Mouse (Mus musculus) layer of hippocampus, adult 9-11 months (tissue): ENCODE data around the gene Prkn.

Source experiments
- DNase-seq: peaks from one replicate; pipeline ENCODE4 v3.0.0; 2022

Gene Prkn

DNA sequence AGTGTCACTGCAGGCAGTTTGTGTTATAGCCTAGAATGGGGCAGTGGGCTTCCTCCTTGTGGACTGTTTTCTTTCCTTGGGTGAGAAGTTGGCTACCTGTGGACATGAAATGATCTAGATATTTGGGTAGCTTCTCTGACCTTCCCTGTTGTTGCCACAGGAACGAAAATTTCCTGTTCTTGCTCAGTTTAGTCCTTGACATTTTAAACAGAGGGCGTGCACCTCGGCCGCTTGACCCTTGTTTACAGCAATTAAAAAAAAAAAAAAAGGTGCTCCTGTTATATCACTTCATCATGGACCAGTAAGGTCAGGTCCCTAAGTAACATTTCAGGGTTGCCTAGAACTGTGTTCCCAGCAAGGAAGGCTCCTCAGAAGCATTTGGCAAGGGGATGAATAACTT is 927.1 kb downstream of the Prkn start:
- DNase-seq = no peak

DNA sequence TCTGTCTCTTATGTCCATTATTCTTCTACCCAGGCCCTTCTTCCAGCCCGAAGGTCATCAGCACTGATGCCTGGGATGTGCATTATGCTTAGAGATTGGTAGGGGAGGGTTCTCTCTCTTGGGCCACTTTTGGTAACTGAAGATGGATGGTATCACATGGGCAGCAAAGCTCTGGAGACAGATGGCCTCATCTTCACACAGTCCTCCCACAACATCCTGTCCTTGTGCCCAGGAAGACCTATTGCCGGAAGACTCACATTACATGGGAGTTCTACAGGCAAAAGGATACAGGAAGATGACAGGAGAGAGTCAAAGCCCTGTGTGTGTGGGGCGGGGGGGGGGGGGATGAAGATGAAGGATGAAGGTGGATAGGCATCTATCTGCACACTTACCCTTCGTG is 928.2 kb downstream of the Prkn start:
- no peak for DNase-seq

DNA sequence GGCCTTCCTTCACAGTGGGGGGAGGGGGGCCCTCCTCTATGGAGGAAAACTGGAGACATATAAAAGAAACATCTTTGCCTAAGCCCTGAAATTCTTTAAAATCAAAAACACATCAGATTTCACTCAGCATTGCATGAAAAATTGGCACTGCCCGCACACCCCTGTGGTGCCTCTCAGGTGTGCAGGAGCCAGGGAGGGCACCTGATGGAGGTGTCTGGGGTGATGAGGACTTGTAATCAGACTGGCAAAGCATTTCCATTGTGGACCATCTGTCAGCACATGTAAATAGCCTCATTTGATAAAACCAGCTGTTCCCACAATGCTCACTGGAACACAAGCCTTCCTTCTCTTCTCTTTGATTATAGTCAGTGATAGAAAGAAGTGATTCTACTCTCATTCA is 928.8 kb downstream of the Prkn start:
- no peak for DNase-seq

DNA sequence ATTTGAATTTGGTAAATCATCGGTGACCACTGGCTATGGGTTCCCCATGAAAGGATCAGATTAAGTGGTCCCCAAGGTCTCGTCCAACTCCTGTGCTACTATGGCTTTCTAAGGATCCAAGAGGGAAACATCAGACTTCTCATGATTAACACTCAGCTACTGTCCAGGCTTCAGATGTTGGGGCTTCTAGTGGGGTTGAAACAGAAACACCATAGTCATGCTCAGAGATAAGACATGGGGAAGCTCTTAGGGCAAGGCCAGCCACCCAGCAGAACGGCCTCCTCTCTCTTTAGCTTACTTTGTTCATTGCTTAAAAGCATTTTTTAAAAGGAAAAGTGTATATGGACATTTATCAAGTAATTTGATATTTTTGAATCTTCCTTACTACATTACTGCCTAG is 929.3 kb downstream of the Prkn start:
- no peak for DNase-seq

DNA sequence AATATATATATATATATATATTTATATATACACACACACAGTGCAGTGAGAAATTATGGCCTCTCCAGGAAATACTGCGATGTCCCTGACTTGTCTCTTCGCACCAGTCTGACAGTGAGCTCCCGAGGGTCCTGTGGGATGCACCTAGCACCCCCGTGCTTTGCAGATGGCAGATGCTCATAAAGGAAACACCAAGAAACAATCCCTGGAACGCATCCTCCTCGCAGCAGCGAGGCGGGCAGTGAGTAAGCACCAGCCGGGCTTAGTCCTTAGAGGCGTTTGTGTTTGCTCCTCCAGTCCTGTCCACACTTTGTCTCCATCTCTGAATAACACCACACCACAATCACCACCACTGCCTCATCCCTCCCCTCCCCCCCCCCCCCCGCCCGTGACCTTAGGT is 939.4 kb downstream of the Prkn start:
- DNase-seq = no peak

DNA sequence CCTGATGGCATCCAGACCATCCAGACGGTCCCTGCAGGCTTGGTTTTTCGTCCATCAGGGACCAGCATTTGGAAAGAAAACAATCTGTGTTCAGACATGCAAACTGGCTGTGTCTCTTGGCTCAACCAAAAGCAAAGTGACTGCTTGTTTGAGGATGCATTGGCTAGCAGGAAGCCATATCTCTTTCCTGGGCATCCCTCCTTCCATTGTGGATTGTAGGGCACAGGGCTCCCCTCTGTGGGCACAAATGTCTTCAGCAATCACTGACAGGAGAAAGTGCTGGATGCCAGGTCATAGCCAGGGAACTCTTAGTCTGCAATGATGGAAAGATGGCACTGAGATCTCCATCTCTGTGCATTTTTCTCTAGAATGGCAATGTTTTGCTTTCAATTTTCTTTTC is 939.8 kb downstream of the Prkn start:
- DNase-seq = no peak

DNA sequence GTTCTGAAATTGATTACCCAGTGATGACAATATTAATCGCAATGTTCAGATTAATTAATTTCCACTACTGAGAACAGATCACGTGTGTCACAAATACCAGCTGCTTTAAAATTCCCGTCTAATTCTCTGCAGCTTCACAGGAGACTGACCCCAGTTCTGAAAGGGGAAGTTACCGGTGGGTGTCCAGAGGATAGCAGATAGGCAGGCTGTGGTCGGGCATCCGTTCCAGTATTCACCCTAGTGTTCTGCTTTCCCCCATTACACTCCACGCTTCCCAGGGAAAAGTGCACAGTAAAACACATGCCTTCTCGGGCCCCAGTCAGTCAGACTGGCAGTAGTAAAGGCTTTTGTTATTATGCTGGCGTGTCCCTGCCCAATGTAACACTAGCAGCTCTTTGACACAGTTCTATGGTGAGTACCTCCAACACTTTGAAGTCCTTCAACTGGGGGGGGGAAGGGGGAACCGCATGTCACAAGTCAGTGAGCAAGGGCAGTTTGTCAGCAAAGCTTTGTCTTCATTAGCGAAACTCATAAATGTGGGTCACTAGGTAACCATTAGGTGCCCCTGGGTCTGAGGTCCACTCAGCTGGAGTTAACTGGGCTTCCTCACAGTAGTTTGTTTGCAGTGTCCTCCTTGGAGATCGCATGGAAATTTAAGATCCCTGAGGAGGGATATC is 940.8 kb downstream of the Prkn start:
- no peak for DNase-seq

DNA sequence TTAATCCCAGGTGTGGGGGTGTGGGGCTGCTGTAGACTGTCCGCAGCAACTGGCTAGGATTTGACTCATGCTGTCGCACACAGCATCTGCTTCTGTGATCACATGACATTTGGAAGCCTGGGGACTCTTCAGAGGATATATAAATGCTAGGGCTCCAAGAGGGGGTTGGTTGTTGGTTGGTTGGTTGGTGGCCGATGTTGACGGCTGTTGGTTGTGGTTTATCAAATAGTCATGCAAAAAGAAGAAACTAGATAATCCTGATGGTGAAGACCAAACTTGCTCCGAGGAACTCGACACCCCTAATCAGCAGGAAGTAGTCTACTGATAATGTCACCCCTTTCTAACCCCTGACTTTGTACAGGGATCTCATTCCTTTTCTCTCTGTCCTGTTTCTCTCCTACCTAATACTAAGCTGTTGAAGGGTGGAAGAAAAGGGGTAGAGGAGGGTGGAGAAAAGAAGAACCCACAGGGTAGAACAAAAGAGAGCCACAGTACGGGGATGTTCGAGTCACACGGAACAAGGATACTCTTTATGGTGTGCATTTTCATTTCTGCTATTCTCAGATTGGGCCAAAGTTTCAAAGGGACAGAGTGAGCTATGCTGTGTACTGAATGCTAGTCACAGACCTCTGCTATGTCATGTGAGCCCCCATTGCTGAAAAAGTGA is 948.2 kb downstream of the Prkn start:
- DNase-seq = no peak

DNA sequence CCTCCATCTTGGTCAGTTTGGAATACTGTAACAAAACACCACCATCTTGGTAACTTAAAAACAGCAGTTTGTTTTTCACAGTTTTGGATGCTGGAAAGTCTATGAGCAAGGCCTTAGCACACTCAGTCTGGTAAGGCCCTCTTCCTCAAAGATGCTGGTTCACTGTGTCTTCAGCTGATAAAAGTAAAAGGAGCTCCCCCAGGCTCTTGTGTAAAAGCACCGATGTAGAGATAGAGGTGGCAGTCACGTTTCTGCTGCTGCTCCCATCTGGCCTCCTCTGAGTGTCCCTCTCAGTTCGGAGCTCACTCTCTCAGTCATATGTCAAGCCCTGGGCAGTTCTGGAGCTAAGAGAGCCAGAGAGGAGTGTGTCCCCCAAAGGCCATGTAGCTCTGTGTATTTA is 955.8 kb downstream of the Prkn start:
- no peak for DNase-seq

DNA sequence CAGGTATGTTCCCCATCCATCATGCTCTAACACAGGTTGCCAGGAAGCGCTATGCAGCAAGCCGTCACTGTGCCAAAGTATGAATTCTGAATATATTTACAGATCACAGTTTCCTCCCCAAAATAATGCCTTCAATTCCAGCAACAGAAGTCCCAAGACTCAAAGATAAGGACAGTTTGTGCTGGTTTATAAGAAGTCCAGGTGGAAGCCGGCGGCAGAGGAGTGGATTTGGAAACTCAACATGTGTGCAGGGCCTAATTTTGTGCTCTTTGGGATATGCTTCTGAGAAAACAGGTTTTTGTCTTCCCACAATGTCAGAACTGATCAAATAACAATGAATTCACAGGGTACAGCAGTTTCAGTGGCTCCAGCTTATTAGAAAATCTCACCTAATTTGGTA is 961.0 kb downstream of the Prkn start:
- DNase-seq = peak; percentile 68

DNA sequence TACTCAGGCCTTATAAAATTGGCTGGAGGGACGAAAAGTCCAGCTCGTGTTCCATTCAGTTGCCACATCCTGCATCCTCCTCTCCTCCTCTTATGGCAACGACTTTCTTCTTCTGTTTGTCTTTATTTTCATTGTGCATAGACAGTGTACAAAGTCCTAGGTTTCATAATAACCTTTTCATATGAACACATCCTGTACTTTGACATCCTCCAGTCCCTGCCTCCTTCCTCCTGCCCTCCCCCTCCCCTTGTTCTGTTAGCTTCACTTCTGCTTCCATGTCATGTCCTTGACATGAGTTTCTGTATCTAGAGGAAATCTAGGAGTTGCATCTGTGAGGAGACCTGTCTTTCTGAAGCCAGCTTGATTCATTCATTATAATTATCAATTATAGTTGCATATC is 967.1 kb downstream of the Prkn start:
- no peak for DNase-seq

DNA sequence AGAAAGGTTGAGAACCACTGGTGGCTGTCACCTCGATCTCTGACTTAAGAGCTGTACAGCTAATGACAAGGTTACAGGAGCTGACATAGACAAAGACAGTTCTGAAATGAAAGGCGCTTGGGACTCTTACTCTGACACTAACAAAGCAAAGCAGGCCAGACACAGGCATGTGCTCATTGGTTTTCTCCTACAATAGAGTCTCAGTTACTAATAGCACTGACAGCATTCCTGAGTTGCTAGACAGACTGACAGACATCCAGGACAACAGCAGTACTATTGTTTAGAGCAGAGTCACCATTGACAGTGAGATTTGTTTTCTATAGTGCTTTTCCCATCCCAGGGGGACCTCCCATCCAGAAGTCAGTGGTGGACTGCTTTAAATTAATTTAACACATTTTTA is 977.7 kb downstream of the Prkn start:
- no peak for DNase-seq

DNA sequence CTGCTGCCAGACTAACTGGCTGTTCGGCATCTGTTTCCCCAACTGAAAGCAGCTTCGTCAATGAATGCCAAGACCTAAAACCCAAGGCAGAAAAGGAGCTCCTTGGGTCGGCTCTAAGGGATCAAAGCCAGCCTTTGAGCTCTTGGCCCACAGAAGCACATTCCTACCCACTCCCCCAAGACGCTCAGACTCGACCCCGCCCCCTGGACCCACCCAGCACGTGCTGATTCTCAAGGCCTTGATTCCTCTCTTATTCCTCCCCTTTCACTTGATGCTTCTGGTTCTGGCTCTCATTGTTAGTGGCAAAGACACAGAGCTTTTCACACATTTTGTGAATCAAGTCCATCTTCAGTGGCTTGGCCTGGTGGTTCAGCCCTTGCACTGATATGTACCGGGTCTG is 979.3 kb downstream of the Prkn start:
- DNase-seq = no peak

DNA sequence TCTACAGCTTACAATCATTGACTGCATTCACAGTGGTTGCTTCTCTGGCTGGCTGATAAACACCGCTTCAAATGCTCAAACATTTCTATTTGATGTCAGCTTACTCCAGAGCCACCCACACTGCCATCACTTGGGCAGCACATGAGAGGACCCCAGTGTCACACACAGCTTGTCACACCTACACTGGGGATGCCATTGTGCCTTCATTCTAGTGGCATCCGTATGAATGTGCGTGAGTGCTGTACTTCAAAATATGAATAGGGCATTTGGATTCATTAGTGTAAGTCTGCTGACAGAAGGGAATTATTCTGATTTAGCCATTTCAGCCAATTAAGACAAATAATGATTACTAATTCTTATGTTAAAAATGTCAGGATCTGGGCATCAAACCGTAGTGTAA is 980.6 kb downstream of the Prkn start:
- peak; percentile 21 for DNase-seq

DNA sequence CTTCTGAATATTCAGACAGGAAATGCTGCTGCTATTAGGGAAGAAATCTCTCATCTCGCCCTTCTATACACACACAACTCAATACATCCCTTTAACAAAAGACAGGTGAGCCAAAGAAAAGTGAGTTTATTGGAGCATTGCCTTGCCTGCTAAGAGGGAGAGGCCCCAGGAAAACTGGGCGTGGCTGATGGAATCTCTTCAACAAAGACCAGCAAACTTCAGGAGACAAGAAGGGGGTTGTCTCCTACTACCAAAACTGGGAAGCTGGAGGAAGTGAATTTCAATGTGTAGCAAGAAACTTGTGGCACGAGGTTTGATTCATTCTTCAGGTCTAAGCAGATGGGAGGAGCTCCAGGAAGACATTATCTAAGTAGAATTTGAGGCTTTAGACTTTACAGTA is 989.3 kb downstream of the Prkn start:
- DNase-seq = no peak

DNA sequence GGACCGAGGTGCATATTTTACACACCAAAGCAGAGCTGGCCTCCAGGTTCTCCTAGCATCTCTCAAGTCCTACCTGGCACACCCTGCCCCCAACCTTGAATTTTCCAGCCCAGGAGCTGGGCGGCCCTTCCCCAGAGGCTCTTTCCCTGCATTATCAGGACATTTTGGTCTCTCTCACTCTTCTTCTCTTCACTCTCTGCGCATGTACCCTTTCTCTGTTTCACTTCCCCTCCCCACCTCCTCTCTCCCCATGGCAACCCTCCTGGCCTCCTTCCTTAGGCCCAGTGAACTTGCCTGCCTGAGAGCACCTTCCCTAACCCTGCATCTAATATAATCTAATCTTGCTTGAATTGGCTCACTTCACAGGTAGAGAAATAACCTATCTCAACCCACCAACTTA is 996.9 kb downstream of the Prkn start:
- no peak for DNase-seq

DNA sequence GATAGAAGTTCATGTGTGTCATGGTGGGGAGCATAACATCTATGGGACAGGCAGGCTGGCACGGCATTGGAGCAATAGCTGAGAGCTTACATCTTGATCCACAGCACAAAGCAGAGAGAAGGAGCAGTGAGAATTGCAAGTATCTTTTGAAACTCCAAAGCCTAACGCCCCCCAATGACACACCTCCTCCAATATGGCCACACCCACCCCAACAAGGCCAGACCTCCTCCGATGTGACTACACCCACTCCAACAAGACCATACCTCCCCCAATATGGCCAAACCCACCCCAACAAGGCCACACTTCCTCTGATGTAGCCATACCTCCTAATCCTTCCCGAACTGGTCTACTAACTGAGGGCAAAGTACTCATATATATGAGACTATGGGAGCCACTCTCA is 1004.3 kb downstream of the Prkn start:
- no peak for DNase-seq

DNA sequence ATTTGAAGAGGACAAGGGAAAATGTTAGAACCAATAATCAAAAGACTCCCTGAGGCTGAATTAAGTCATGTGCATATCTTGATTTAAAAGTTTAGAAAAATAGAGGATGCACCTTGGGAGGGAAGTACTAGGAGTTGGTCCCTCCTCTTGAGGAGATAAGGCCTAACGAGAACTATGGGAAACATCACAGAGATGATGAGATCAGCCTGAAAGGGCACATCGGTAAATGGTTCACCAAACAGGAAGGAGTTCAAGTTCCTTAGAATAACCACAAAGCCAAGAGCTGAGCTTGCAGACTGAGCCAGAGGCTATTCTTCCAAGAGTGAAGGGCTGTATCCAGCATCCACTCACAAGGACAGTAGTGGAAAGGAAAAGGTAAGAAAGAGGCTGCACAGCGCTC is 1004.8 kb downstream of the Prkn start:
- DNase-seq = no peak

DNA sequence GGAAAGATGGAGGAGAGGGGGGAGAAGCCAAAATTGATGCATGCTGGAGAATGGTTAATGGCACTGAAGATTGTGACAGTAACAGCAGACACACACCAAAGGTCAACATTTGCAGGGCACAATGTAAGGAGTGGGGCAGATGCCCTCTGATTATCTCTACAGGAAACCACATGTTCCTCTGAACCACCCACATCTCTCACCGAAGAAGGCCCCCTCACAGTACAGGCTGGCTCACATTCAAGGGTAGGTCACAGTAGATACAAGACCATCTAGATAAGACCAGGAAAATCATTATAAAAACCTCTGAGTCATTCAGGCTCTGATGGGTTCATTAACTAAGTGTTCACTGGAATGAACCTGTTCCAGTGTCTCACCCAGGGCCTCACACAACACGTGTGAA is 1005.3 kb downstream of the Prkn start:
- DNase-seq = no peak

DNA sequence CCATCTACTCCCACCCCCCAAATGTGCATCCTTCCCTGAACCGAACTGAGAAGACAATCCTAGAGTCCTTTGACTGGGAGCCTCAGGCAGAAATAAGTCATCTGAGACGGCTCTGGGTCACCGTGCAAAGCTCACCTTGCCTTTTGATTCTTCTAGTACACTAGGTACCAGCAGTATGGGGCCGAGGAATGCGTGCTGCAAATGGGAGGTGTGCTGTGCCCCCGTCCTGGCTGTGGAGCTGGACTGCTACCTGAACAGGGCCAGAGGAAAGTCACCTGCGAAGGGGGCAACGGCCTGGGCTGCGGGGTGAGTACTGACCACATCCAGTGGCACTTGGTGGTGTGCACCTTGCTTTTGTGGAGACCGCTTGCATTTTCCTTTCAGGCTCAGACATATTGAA is 1014.4 kb downstream of the Prkn start:
- DNase-seq = no peak

DNA sequence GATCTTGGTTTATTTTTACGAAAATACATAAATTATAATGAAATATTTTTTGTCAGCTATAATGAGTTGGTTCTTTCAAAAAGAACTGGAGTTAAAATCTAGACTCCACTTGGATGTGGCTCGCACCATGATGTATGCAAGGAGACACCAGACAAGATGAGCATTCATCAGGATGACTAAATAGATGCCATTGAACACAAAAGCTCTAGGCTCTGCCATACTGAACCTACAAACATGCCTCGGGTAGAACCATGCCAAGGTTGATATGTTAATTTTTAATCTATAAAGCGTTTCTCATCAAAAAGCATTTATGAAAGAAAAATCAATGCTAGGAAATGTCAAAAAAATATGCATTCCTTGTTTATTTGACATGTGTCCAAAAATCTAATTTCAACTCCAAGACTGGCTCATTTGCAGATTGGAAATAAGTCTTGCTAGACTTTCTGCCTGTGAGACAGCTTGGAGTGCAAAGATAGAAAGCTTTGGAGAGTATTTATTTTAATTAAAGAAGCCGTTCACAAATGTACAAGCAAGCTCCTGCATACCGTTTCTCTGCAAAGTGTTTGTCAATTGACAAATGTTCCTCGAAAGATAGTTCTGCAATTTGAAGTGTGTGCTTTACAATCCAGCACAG is 1018.7 kb downstream of the Prkn start:
- no peak for DNase-seq

DNA sequence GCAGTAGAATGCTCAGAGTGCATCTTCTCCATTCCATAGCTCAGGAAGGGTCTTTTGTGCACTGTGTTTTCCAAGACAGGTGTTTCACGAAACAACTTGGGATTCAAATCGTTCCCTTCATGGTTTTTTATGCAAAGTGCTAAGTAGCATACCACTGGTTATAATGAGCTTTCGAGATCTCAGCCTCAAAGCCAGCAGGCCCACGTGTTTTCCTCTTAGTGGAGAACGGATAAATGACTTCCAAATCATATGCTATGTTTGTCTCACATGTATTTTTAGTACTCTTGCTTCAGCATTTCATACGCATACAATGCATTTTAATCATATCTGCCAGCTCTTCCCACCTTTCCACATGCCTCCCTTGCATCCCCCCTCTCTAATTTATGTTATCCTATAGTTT is 1021.0 kb downstream of the Prkn start:
- DNase-seq = peak; percentile 26

DNA sequence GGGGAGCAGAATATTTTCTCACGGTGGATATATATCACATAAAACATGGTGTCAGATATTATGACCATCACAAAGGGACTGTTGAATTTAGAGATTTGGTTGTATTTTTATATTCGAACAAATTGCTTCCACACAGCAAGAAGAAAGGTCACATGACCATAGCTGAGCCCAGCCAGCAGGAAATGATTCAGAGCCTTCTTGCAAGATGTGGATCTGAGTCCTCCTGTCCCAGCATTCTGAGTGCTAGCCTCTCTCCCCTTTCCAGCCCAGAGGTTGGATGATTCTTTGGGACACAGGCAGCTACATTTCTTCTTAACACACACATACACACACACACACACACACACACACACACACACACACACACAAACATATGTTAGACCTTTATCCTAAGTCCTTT is 1022.2 kb downstream of the Prkn start:
- no peak for DNase-seq

DNA sequence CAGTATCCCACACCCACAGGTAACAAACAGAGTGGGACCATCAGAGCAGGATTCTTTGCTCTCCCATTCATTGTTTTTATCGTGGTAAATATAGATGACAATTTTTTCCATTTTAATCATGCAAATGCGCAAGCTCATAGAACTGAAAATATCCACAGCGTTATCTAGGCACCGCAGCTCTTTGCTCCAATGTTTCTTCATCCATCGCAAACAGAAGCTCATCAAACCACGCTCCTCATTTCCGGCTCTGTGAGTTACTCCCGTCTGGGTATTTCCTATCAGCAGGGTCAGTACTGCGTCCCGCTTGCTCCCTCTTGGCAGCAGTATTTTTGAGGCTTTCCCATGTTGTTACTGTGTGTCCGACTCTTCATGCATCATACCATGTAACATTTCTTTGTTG is 1022.8 kb downstream of the Prkn start:
- no peak for DNase-seq

DNA sequence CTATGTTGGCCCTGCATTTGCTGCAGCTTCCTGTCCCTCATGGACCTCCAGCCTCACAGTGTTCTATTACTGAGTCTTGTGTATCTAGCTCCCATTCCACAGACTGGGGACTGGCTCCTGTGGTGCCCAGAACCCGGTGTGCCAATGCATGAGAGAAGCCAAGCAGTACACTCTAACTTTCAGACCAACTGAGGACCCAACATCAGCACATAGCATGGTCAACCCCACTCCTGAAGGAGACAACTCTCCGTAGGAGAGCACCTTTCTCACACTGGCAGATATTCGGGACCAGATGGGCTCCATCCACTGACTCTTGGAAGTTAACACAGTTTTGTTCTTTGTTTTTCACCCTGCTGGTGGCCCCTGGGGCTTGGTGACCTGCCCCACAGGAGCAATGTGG is 1026.0 kb downstream of the Prkn start:
- DNase-seq = no peak
